Mouse (Mus musculus): ENCODE measurements around the gene Babam2. TPM values are rescaled to one million over a fixed set of nuclear protein-coding genes. Genes with fewer than 3 reads are reported as not detected.

Gene Babam2
- polyA plus RNA-seq, 1 experiment = 25.9 TPM

GRCm38 (mm10) chr5:31870856-31871520 is 173.5 kb downstream of the Babam2 start:
- TF ChIP-seq CTCF (IDR thresholded peaks at IDR 0.05; ENCODE audit: control insufficient read depth, insufficient read depth, low read length) (no peak), POLR2A (IDR thresholded peaks at IDR 0.05; ENCODE audit: borderline replicate concordance, control insufficient read depth, low read depth, low read length) (no peak)
- no peak overlapping the region for H3K4me3 ChIP-seq (replicated peaks; ENCODE audit: control insufficient read depth, low read depth, low read length)
- H3K27ac ChIP-seq (ENCODE audit: control insufficient read depth, insufficient read depth, low read depth, low read length, poor library complexity) = peak overlapping the region; percentile 44; the same call in 1 of the 2 replicates
- WGBS = 31% methylated on average over 8 of the region's 8 CpGs
- peaks cover 1% of the 10 kb centered on the region; the same call in 1 of the 2 replicates for H3K4me1 ChIP-seq (ENCODE audit: control insufficient read depth, insufficient read depth, low read length)

GRCm38 (mm10) chr5:31873328-31873727 is 175.8 kb downstream of the Babam2 start:
- WGBS = 96% methylated on average over 2 of the region's 2 CpGs
- H3K4me3 ChIP-seq (replicated peaks; ENCODE audit: control insufficient read depth, low read depth, low read length) = no peak overlapping the region
- peaks cover 1% of the 10 kb centered on the region; the same call in 1 of the 2 replicates for H3K4me1 ChIP-seq (ENCODE audit: control insufficient read depth, insufficient read depth, low read length)
- TF ChIP-seq CTCF (IDR thresholded peaks at IDR 0.05; ENCODE audit: control insufficient read depth, insufficient read depth, low read length) (no peak), POLR2A (IDR thresholded peaks at IDR 0.05; ENCODE audit: borderline replicate concordance, control insufficient read depth, low read depth, low read length) (no peak)
- no peak overlapping the region for H3K27ac ChIP-seq (ENCODE audit: control insufficient read depth, insufficient read depth, low read depth, low read length, poor library complexity)

- H3K4me3 ChIP-seq (replicated peaks; ENCODE audit: control insufficient read depth, low read depth, low read length) = no peak overlapping the region
- peaks cover 1% of the 10 kb centered on the region; the same call in 1 of the 2 replicates for H3K4me1 ChIP-seq (ENCODE audit: control insufficient read depth, insufficient read depth, low read length)
- TF ChIP-seq CTCF (IDR thresholded peaks at IDR 0.05; ENCODE audit: control insufficient read depth, insufficient read depth, low read length) (no peak), POLR2A (IDR thresholded peaks at IDR 0.05; ENCODE audit: borderline replicate concordance, control insufficient read depth, low read depth, low read length) (no peak)
- WGBS = 76% methylated on average over 1 of the region's 1 CpGs
- H3K27ac ChIP-seq (ENCODE audit: control insufficient read depth, insufficient read depth, low read depth, low read length, poor library complexity) = no peak overlapping the region
Measured at GRCm38 (mm10) chr5:31874543-31874942, 177.1 kb downstream of the Babam2 start.

- Histone ChIP-seq H3K4me1 (ENCODE audit: control insufficient read depth, insufficient read depth, low read length) (no peaks in the 10 kb centered on the region; the same call in 1 of the 2 replicates), H3K27ac (ENCODE audit: control insufficient read depth, insufficient read depth, low read depth, low read length, poor library complexity) (no peak overlapping the region), H3K4me3 (replicated peaks; ENCODE audit: control insufficient read depth, low read depth, low read length) (no peak overlapping the region)
- TF ChIP-seq CTCF (IDR thresholded peaks at IDR 0.05; ENCODE audit: control insufficient read depth, insufficient read depth, low read length) (no peak), POLR2A (IDR thresholded peaks at IDR 0.05; ENCODE audit: borderline replicate concordance, control insufficient read depth, low read depth, low read length) (no peak)
- 91% methylated on average over 3 of the region's 3 CpGs for WGBS
Measured at GRCm38 (mm10) chr5:31875443-31875842, 178.0 kb downstream of the Babam2 start.

GRCm38 (mm10) chr5:31876216-31876974 is 178.9 kb downstream of the Babam2 start:
- 47% methylated on average over 8 of the region's 8 CpGs for WGBS
- Histone ChIP-seq H3K4me3 (replicated peaks; ENCODE audit: control insufficient read depth, low read depth, low read length) (no peak overlapping the region), H3K4me1 (ENCODE audit: control insufficient read depth, insufficient read depth, low read length) (peaks cover 1% of the 10 kb centered on the region; the same call in 1 of the 2 replicates), H3K27ac (ENCODE audit: control insufficient read depth, insufficient read depth, low read depth, low read length, poor library complexity) (no peak overlapping the region)
- TF ChIP-seq POLR2A (IDR thresholded peaks at IDR 0.05; ENCODE audit: borderline replicate concordance, control insufficient read depth, low read depth, low read length) (no peak), CTCF (IDR thresholded peaks at IDR 0.05; ENCODE audit: control insufficient read depth, insufficient read depth, low read length) (no peak)

- Histone ChIP-seq H3K27ac (ENCODE audit: control insufficient read depth, insufficient read depth, low read depth, low read length, poor library complexity) (no peak overlapping the region), H3K4me3 (replicated peaks; ENCODE audit: control insufficient read depth, low read depth, low read length) (no peak overlapping the region), H3K4me1 (ENCODE audit: control insufficient read depth, insufficient read depth, low read length) (peaks cover 1% of the 10 kb centered on the region; the same call in 1 of the 2 replicates)
- WGBS = 56% methylated on average over 2 of the region's 2 CpGs
- TF ChIP-seq CTCF (IDR thresholded peaks at IDR 0.05; ENCODE audit: control insufficient read depth, insufficient read depth, low read length) (no peak), POLR2A (IDR thresholded peaks at IDR 0.05; ENCODE audit: borderline replicate concordance, control insufficient read depth, low read depth, low read length) (no peak)
Measured at GRCm38 (mm10) chr5:31880457-31880856, 183.0 kb downstream of the Babam2 start.

- TF ChIP-seq POLR2A (IDR thresholded peaks at IDR 0.05; ENCODE audit: borderline replicate concordance, control insufficient read depth, low read depth, low read length) (no peak), CTCF (IDR thresholded peaks at IDR 0.05; ENCODE audit: control insufficient read depth, insufficient read depth, low read length) (no peak)
- H3K4me1 ChIP-seq (ENCODE audit: control insufficient read depth, insufficient read depth, low read length) = peaks cover 1% of the 10 kb centered on the region; the same call in 1 of the 2 replicates
- WGBS = 14% methylated on average over 3 of the region's 3 CpGs
- no peak overlapping the region for H3K4me3 ChIP-seq (replicated peaks; ENCODE audit: control insufficient read depth, low read depth, low read length)
- H3K27ac ChIP-seq (ENCODE audit: control insufficient read depth, insufficient read depth, low read depth, low read length, poor library complexity) = no peak overlapping the region; the same call in 1 of the 2 replicates
Measured at GRCm38 (mm10) chr5:31882297-31882696, 184.8 kb downstream of the Babam2 start.

- no peak for TF ChIP-seq CTCF (IDR thresholded peaks at IDR 0.05; ENCODE audit: control insufficient read depth, insufficient read depth, low read length)
- no peak for TF ChIP-seq POLR2A (IDR thresholded peaks at IDR 0.05; ENCODE audit: borderline replicate concordance, control insufficient read depth, low read depth, low read length)
- Histone ChIP-seq H3K27ac (ENCODE audit: control insufficient read depth, insufficient read depth, low read depth, low read length, poor library complexity) (no peak overlapping the region), H3K4me3 (replicated peaks; ENCODE audit: control insufficient read depth, low read depth, low read length) (no peak overlapping the region), H3K4me1 (ENCODE audit: control insufficient read depth, insufficient read depth, low read length) (peaks cover 1% of the 10 kb centered on the region; the same call in 1 of the 2 replicates)
- 80% methylated on average over 4 of the region's 4 CpGs for WGBS
Measured at GRCm38 (mm10) chr5:31884962-31885361, 187.5 kb downstream of the Babam2 start.

Measured in bone marrow, adult 2 months (tissue).